Mouse (Mus musculus): ENCODE measurements at regions not wholly inside any gene's neighbourhood (a gene's known extent, or its start where the extent isn't known, plus 50 kb on each side); places are given as distances from the start of the nearest gene placed in this dataset.

DNA sequence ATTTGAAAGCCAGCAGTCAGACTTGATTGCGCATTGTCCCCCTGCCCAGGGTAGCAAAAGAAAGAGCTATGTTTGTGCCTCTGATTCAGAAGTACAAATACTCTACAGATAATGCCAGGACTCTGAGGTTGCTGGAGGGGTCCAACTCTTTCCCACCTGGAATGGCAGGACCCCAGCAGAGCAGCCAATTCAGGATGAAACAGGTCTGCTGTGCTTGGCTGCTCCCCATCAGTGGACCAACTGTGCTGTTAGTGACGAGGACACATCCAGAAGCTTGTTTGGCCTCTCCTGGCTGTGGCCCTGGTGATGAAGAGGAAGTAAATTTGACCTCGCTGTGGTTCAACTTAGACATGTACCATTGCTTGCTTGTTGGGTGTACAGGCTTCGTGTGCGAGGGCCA lies 437.8 kb downstream of the Prdm2 start:
- no peak for DNase-seq (ENCODE audit: low read depth)

DNA sequence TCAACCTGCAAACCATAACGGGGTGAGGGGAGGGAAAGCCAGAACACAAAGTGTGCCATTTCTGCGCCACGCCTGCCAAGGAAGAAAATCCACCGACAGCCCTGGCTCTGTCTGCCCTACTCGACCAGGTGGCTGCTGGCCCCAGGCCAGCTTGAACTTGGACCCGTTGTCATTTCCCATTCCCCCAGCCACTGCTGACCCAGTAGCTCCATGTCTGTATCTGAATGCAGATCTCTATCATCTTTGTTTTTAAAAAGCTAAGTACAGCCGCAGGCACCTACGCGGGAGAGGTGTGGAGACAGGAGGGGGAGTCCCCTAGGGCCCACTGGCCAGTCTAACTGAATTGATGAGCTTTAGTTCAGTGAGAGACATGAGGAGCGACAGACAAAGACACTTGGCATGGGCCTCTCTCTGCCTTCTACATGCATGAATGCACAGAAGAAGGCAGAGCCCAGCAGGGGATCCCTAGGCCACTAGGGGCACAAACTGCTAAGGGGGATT lies 439.1 kb downstream of the Prdm2 start:
- no peak for DNase-seq (ENCODE audit: low read depth)

DNA sequence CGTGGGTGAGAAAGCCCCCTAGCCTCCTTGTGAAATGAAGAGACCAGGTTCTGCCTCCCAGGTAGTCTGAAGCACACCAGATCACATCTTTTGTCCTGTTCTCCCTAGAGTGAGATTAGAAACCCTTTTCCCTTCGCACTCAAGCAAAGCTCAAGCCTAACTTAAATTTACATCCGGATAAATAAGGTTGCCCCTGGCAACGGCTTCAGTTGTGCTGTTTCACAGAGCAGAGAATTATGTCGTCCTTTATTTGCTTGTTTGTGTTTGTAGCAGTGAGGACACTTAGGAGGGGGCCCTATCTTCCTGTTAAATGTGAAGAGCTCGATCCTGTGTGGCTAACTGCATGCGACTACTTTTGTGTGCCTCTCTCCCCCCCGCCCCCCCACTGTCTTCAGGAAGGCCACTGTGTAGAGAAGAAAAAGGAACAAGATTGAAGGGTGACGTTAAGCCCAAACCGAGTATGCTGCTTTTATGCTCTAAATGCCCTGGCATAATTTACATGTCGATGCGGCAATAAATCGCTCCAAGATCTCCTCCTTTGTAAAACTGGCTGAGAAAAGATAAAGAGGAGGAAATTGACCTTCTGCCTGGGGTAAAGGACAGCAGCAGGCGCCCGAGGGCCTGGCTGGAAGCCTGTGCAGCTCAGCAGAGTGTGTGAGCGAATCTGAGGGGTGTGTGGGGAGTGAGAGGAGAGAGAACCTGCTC lies 439.9 kb downstream of the Prdm2 start:
- DNase-seq (ENCODE audit: low read depth), result no peak

DNA sequence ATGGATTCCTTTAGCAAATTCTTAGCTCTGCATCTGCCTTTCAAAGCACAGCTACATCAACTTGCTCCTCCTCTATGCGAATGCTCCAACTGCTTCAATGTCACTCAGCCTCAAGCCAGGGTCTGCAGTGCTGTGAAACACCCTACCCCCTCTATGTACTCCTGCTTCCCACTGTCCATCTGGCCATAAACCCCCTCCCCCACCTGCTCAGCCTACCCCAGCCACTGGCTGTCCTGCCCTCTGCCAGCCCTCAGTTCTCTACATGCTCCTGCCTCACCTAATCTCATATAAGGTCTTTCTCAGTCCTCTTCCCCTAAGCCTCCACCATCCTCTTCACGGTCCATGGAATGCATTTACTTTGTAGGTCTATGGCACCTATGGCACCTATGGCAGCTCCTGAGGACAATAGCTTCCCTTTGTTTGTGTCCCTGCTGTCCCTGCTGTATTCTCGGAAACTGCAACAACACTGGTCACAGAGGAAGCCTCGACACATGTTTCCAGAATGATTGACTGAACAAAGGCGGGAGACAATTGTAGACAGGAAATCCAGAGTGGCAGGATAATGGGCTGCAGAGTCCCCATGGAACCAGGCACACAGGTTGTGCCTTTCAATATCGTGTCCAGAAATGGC lies 441.2 kb downstream of the Prdm2 start:
- DNase-seq (ENCODE audit: low read depth), result no peak

DNA sequence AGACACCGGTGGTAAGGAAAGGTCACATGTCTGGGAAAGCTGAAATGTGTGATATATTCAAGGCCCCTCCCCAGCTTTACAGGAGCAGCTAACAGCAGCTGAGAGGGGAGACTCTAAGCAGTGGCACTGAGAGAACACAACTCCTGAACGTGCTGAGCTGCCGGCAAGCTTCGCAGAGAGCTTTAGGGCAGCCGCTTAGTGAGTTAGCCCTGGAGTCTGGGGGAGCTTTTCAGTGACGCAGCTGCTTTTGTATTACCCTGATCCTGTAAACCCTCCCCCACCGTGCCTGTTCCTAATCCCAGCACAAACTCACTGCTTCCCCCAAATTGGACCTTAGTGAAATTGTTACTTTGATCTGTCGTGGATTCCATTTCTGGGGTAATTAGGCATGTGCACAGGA lies 442.6 kb downstream of the Prdm2 start:
- DNase-seq (ENCODE audit: low read depth), result no peak

DNA sequence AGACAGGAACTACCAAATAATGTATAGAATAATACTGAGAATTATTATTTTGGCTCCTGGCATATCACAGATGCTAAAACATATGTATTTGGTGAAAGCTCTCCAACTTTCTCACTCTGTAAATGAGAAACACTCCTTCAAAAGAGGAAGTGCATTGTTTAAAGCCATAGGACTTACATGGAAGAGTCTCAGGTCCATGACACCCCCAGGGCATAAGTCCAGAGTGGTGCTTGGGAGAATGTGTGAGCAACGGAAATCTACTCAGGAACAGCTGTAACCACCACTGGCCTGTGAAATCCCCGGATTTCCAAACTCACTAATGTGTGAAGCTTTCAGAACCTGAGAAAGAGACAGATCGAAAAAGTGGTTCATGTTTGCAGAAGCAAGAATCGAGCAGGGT lies 445.1 kb downstream of the Prdm2 start:
- DNase-seq (ENCODE audit: low read depth), result no peak

DNA sequence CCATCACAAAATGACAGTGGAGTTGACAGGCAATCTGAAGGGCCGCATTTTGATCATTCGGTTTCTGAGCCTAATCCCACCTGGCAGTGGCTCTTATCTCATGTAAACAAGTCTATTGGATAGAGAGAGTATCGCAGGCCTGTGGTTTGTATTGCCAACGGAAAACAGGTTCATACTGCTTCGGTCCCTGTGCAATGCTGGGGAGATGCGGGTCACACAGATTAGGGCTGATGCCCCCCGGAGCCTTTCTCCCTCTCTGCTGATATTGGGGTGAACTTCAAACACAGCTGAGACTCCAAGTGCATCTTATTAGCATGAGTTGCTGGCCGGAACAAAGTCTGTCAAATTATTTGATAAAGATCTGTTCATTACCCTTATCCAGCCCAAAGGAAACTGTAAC lies 451.2 kb downstream of the Prdm2 start:
- no peak for DNase-seq (ENCODE audit: low read depth)

DNA sequence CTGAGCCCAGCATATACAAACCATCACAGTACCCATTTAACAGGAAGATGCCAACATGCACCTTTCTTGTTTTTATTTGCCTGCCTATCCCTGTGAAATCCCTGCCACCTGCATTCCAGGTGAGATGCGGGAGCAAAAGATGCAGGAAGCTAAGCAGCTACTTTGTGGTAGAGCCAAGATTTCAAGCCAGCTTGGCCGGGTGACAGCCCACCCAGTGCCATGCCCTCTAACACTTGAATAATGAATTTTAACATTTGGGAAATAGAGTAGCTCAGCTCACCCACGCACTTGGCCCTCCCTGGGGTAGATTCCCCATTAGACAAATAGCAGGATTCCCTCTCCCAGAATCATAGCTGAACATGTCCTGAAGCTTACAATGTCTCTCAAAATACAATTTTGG lies 454.7 kb downstream of the Prdm2 start:
- DNase-seq (ENCODE audit: low read depth), result no peak

DNA sequence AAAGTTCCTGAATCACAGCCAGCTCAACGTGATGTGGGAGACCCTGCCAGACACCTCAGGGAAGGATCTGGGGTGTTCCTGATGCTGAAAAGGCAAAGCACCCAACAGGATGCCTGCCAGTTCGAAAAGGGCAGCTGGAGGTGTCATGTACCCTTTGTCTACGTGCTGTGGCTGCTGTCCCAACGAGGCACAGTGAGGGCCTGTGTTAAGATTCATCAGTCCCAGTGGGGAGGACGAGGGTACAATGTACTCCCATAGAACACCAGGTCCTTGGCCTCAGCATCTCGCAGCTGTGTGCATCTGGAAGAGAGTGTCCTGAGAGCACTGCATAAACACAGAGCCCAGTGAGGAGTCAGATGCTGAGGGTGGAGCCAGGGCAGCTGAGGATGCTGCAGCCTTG lies 456.5 kb downstream of the Prdm2 start:
- DNase-seq (ENCODE audit: low read depth), result no peak

DNA sequence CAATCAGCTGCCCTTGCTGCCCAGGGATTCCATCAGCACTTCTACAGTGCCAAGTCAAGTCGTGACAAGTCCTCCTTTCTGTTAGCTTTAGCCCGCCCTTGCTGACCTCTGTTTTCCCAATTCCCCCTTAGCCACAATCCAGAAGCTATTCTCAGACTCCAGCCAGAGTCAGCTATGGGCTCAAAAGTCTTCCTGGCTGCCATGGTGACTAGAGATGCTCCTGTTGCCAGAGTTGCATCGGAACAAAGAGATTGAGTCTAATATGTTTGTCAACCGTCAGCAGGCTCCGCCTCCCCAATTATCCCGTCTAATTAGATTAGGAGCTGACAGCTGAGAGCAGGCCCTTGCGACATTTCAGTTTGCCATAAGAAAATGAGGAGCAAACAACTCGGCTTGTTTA lies 462.9 kb downstream of the Prdm2 start:
- DNase-seq (ENCODE audit: low read depth), result no peak

DNA sequence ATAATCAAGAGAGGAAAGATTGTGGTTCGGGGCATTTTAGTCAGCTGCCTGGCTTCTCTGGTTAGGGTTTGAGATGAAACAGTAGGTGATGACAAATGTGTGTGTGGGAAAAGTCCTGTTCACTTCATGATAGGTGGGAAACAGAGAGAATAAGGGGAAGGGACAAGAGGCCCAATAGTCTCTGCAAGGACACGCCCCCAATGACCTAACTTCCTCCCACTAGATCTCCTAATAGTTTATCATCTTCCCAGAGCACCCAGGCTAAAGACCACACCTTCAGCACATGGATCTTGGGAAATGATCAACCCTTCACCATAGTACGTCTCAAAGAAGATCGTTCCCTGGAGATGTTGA lies 484.3 kb upstream of the Kazn start:
- no peak for DNase-seq (ENCODE audit: low read depth)

DNA sequence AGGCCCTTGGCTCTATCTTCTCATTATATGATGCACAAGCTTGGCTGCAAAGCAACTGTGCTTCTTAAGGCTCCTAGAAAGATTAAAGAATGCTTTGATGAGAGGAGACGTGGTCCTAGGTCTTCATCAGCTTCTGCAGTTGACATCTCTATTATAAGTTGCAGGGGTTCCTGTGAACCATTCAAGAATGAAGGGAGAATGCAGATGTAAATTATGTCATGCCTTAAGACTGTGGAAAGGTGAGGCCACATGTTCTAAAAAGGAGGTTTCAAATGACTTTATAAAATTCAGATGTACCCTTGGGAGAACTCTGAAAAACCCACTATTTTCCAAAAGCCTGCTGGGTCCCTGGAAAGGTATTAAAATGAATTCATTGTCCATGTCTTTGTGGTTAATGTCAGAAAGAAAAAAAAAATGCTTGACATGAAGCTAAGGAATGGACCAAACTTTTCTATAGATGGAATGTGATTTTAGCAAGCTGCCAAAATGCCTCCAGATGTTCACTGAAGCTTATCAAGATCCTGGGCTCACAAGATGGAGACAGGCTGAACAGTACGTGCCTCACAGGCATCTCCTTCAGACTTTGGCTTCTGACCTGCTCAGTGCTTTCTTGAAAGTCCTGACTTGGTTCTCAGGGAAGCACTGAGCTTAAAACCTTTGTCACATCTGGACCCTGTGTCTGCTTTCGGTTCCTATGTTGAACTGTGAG lies 483.8 kb upstream of the Kazn start:
- no peak for DNase-seq (ENCODE audit: low read depth)

DNA sequence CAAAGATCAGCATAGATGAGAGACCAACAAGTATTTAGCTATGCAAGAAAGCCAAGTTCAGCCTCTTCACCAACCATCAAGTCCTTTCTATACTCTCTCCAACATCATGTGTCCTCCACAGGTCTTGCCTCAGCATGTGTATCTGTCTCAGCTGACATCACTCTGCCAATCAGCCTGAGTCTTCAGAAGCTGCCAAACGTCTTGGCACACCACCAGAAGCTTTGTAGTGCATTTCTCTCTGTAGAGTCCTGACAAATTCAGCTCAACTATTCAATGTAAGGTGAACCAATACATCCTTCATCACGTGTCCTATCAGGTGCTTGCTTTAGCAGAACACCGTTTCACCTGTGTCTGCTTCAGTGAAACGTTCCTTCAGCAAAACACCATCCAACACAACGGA lies 462.4 kb upstream of the Kazn start:
- DNase-seq (ENCODE audit: low read depth), result no peak

DNA sequence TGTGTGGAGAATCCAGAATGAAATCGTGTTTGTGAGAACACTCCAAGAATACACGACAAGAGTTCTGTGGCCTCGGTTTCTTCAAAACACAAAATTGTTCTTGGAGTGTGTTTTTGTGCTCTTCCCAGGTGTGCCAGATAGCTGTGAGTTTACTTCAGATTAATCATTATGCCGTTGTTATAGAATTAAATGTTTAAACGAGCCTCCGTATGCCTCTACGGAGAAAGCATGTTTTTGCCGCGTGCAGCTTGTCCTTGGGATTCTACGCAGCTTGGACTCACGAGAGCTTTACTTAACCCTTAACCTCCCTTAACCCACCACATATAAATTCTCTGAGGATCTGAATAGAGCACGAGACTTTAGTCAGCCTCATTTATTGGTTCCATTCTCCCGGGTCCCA lies 455.7 kb upstream of the Kazn start:
- DNase-seq (ENCODE audit: low read depth), result no peak

DNA sequence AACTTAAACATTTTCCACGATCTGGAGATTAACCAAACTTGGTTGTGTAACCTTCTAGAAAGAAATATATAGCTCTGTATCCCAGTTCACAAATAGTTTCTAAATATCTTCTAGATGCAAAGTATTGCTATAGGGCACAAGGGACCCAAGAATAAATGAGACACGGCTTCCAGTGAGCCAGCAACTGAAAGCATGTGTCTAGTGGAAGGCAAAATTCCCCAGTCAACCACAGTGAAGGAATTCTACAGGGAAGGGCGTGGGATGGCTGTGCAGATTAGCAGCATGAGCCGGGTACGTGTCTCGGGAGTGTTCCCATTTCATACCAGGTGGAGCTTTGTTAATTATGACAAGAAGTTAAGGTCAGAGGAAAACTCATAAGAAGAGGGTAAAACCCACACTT lies 449.0 kb upstream of the Kazn start:
- DNase-seq (ENCODE audit: low read depth), result no peak

DNA sequence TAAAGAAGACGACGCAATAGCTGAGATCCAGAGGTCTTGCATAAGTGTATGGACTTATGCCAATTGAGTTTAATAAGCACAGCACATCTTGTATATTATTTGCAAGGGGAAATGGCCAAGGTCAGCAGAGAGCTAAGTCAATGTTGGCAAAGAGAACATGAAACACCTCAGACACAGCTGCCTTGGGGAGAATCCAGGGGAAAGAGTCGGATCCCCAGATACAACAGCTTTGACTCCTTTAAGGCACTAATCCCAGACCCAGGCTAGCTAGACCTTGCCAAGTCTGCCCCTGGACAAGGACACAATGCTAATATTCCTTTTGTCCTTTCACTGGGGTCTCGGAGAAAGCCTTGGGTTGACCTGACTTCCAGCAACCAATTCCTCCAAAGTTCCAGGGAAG lies 438.2 kb upstream of the Kazn start:
- no peak for DNase-seq (ENCODE audit: low read depth)

DNA sequence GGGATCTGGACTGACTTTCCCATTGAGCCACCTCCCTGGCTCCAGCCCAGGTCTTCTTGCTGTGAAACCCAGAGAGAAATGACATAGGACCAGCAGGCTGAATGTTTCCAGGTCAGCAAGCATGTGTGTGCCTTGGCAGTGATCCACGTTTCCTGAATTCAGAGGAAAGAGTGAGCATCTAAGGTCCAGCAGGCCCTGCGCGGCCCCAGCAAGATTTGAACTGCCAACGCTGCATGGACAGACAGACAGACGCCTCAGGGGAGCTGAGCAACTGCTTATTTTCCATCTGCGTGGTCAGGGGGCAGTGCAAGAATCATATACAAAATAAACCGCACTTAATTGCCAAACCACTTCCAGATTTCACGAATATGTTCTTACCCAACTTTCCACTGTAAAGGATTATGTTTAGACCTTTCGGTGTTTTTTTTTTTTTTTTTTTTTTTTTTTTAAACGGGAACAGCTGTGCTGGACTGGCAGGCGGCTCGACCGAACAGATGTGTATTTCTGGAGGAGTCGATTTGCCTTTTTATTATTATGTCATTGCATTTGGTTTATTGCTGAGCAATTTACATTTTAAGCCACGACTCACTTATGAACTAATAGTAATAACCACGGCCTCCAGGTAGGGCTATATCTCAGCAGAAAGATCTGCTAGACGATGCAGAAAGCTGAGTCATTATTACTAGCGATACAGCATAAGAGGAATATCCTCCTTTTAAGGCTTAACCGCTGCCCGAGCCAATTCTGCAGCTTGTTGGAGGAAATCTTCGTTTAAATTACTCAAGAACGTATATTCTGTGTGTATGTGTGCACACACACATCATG lies 435.7 kb upstream of the Kazn start:
- no peak for DNase-seq (ENCODE audit: low read depth)

DNA sequence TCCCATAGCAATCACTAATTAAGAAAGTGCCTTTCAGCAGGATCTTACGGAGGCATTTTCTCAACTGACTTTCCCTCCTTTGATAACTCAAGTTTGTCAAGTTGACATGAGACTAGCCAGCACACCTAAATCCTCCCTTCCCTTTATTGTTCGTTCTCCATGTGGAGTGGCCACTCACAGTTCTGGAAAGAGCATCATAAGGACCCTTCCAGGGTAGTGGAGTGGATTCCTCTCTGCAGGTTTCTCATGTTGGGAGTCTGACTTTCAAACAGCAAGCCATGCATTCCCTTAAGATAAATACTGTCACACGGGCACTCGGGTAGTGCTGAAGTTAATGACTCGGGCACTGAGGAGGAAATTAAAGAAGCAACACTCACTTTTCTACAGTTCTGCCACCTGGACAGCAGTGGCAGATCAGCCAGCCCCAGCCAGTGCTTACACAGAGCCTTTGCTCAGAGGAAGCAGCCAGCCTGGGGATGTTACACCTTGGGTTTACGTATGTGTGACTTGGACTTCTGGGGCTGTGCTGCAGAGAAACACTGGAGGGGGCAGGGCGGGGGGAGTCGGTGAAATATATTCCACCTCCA lies 432.8 kb upstream of the Kazn start:
- DNase-seq (ENCODE audit: low read depth), result no peak

DNA sequence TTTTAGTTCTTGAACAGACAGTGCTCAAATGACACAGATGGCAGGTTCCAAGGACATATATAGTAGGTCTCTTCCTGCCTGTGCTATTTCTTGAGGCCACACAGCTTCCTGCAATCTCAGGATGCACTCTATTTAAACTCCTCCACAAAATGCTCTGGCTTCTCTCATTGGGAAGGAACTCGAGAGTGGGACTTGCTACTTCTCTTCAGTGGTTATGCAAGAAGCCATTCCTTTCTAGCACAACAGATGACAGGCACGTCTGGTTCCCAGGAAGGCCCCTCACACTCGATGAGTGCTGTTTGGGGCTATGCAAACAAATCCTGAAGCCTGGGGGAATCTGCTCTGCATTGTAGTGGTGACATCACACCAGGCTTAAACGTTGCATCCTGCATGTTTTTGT lies 425.6 kb upstream of the Kazn start:
- no peak for DNase-seq (ENCODE audit: low read depth)

DNA sequence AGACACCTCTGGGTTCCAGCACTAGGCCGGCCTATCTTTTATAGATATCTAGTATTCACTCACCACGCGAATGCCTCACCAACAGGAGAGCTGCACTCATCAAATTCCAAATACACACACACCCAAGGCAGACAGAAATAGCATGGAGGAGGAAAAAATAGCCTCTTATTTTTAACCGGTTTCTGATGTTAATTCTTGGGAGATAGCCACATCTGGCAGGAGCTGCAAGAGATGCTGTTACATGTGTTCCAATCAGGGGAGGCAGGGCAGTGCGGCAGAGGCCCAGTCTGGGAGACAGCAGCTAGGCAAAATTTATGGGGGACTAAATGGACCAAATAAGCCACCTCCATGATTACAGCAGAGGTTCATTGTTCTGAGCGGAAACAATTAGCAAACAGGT lies 419.0 kb upstream of the Kazn start:
- DNase-seq (ENCODE audit: low read depth), result no peak

DNA sequence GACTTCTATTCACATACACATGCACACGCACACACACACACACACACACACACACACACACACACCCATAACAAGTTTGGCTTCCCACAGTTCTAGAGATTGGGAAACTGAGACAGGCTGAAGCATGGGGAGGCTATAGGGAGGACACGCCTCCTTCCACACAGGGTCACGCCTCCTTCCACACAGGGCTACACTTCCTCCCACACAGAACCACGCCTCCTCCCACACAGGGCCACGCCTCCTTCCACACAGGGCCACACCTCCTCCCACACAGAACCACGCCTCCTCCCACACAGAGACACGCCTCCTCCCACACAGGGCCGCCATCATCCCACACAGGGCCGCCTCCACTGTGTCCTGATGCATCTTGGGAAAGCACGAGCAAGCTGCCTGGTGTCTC lies 401.9 kb upstream of the Kazn start:
- no peak for DNase-seq (ENCODE audit: low read depth)

DNA sequence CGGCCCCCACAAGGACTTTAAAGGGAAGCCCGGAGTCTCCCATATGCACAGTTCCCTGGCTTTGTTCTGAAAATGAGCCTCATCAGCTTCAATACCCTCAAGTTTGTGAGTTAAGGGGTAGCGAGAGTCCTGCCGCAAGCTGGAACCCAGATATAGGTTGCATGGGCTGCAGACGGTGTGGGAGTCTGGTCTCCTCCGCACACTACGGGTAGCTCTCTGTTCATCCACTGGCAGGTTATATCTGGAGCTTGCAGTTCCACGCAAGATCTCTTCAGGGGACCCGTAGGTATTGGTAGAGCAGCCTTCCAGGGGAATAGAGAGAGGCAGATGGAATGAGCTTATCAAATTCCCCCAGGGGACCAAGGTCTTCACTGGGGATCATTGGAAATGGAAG lies 400.1 kb upstream of the Kazn start:
- no peak for DNase-seq (ENCODE audit: low read depth)
